Mouse (Mus musculus): ENCODE data around the gene Pecam1.
"Not testable (repeated sequence)": the region's sequence is repeated elsewhere in the genome, so short reads cannot be mapped to it uniquely, and the experiment has no call there.

Pecam1 gene

GRCm38 (mm10) chr11:106770195-106770974 lies 20.0 kb upstream of the Pecam1 start:
- peak; percentile 83 for DNase-seq

- DNase-seq, result no peak
These were observed 17.1 kb upstream of the Pecam1 start for GRCm38 (mm10) chr11:106767516-106767915.

- no peak for DNase-seq
These were observed 16.3 kb upstream of the Pecam1 start for GRCm38 (mm10) chr11:106766611-106767162.

GRCm38 (mm10) chr11:106762800-106763185 lies 12.4 kb upstream of the Pecam1 start:
- no peak for DNase-seq

- DNase-seq, result peak; percentile 58
These were observed 11.8 kb upstream of the Pecam1 start for GRCm38 (mm10) chr11:106762139-106762799.

GRCm38 (mm10) chr11:106760511-106760910 lies 10.1 kb upstream of the Pecam1 start:
- no peak for DNase-seq

GRCm38 (mm10) chr11:106759028-106759427 lies 8.6 kb upstream of the Pecam1 start:
- no peak for DNase-seq

- DNase-seq, result no peak
These were observed 5.2 kb upstream of the Pecam1 start for GRCm38 (mm10) chr11:106755583-106755982.

- no peak for DNase-seq
These were observed 2.9 kb upstream of the Pecam1 start for GRCm38 (mm10) chr11:106753314-106753713.

- DNase-seq, result peak; percentile 63
These were observed 1.7 kb upstream of the Pecam1 start for GRCm38 (mm10) chr11:106752103-106752502.

- peak; percentile 45 for DNase-seq
These were observed 901 bp upstream of the Pecam1 start, which contains the start of gene Milr1 for GRCm38 (mm10) chr11:106751039-106752018. Gene Milr1 (plus strand): TSS chr11:106751226.

- not testable (repeated sequence) for DNase-seq
These were observed 789 bp downstream of the Pecam1 start for GRCm38 (mm10) chr11:106749557-106750120.

GRCm38 (mm10) chr11:106744949-106745348 lies 5.5 kb downstream of the Pecam1 start:
- DNase-seq, result no peak

GRCm38 (mm10) chr11:106742388-106742841 lies 8.0 kb downstream of the Pecam1 start:
- no peak for DNase-seq

GRCm38 (mm10) chr11:106741826-106742225 lies 8.6 kb downstream of the Pecam1 start:
- DNase-seq, result no peak

- no peak for DNase-seq
These were observed 9.2 kb downstream of the Pecam1 start for GRCm38 (mm10) chr11:106741232-106741631.

GRCm38 (mm10) chr11:106740724-106741123 lies 9.7 kb downstream of the Pecam1 start:
- DNase-seq, result not testable (repeated sequence)

GRCm38 (mm10) chr11:106739116-106739515 lies 11.3 kb downstream of the Pecam1 start:
- no peak for DNase-seq

- no peak for DNase-seq
These were observed 13.2 kb downstream of the Pecam1 start for GRCm38 (mm10) chr11:106737178-106737621.

GRCm38 (mm10) chr11:106736614-106737013 lies 13.8 kb downstream of the Pecam1 start:
- DNase-seq, result no peak

- no peak for DNase-seq
These were observed 19.7 kb downstream of the Pecam1 start for GRCm38 (mm10) chr11:106730714-106731113.

- no peak for DNase-seq
These were observed 20.8 kb downstream of the Pecam1 start for GRCm38 (mm10) chr11:106729656-106730055.

All from thymus, postnatal 4 days (tissue).